Mouse (Mus musculus): ENCODE data around the gene Ifi203. TPM values are rescaled to one million over a fixed set of nuclear protein-coding genes. Genes with fewer than 3 reads are reported as not detected.
"Not testable (repeated sequence)": the region's sequence is repeated elsewhere in the genome, so short reads cannot be mapped to it uniquely, and the experiment has no call there.

The Ifi203 gene
- polyA plus RNA-seq, 1 experiment from 2014 or later, result 2.7 TPM

DNA sequence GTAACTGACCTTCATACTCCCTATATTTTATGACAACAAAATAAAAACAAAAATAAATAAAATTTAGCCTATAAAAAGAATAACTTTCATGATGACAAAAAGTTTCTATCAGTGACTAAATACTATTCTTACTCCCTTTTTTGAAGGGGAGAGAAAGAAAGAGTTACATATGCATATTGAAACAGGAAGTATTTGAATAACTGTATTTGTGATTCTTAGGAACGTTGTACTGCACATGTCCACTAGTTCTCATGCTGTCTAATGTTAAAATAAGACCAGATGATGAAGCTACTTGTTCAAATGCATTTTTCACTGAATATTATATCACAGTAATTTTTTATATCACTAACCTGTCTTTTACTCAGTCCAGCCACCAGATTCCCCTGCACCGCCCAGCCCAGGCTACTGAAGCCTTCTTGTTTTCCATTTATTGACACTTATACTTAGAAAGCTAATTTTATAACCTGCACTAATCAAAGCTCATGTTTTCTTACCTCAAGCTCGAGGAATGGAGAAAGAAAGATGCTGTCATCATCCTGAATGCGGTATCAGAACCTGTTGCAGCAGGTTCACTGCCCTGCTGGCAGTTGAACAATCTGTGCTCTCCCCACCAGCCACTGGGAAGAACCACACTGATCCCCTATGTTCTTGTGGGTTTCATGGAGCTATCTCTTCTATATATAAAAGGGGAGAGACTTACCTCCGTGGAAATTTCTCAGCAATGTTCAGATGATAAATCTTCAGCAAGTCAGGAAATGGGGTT is 63.1 kb downstream of the Ifi203 start:
- H3K4me2 ChIP-seq, result not testable (repeated sequence)

DNA sequence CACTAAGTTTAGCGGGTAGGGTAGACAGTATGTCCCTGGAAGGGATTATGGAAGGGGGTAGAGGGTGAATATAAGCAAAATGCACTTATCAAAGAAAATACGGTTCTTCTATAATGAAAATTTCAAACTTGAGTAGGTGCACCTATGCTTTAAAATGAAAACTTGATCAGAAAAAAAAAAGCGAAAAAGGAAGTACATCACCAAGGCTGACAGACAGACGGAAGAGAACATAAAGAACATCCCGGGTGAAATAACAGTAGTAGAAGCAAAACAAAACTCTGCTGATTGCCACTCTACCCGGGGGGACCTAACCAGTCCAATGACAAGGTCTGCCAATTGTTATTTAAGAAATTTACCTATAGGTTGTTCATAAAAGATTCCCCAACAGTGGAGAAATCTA is 64.2 kb downstream of the Ifi203 start:
- not testable (repeated sequence) for H3K4me1 ChIP-seq; H3K27ac ChIP-seq; H3K9ac ChIP-seq; H3K4me2 ChIP-seq; H3K27me3 ChIP-seq (replicated peaks); H3K36me3 ChIP-seq; H3K9me3 ChIP-seq (replicated peaks); H3K4me3 ChIP-seq; ATAC-seq
- WGBS (ENCODE audit: insufficient replicate concordance), result 67% methylated on average over 6 of the region's 6 CpGs

More for the DNA sequence above, 63.1 kb downstream of the Ifi203 start:
- not testable (repeated sequence) for H3K9ac ChIP-seq; H3K4me1 ChIP-seq; H3K36me3 ChIP-seq; H3K4me3 ChIP-seq; ATAC-seq; H3K27ac ChIP-seq; H3K27me3 ChIP-seq (replicated peaks); H3K9me3 ChIP-seq (replicated peaks)
- WGBS (ENCODE audit: insufficient replicate concordance), result 57% methylated on average over 5 of the region's 5 CpGs

DNA sequence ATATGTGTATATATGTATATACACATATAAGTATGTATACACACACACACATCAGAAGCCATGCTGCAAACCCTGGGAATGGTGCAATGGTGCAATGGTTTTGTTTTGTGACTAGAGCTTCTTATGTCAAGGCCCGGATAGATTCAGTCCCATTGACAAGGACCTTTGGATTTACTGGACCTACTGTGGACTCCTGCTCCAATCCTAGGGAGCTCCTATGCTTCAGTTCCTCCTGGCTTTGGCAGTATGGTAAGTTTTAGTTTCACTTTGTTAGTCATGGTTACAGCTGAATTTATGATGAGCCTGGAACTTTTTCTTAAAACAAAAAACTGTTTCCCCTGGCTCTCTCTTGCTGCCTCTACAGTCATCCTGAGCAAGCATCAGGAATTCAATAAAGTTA is 65.3 kb downstream of the Ifi203 start:
- not testable (repeated sequence) for H3K9me3 ChIP-seq (replicated peaks); H3K27me3 ChIP-seq (replicated peaks); ATAC-seq

More for the DNA sequence above, 65.3 kb downstream of the Ifi203 start:
- not testable (repeated sequence) for H3K4me2 ChIP-seq, H3K27ac ChIP-seq, H3K36me3 ChIP-seq, H3K4me3 ChIP-seq, H3K4me1 ChIP-seq, H3K9ac ChIP-seq
- WGBS (ENCODE audit: insufficient replicate concordance), result 68% methylated on average over 1 of the region's 1 CpGs

Other genes with a start within 250 kb of the Ifi203 start
- 0.60 and 0.68 TPM in 2 replicates for gene Ifi207, start 200.9 kb downstream of the Ifi203 start, polyA plus RNA-seq (2016; fragmentation: Nextera tagmentation; extraction: Ambion mirVana)
- gene Ifi204, start 175.7 kb downstream of the Ifi203 start, polyA plus RNA-seq (2016; fragmentation: Nextera tagmentation; extraction: Ambion mirVana), result 2.0 and 2.4 TPM in 2 replicates
- 0.90 and 0.98 TPM in 2 replicates for gene Ifi211, start 29.6 kb downstream of the Ifi203 start, polyA plus RNA-seq (2016; fragmentation: Nextera tagmentation; extraction: Ambion mirVana)
- 2.4 and 3.2 TPM in 2 replicates for gene Mndal, start 181 bp downstream of the Ifi203 start, polyA plus RNA-seq (2016; fragmentation: Nextera tagmentation; extraction: Ambion mirVana)
- gene Ifi202b, start 40.1 kb upstream of the Ifi203 start, polyA plus RNA-seq (2016; fragmentation: Nextera tagmentation; extraction: Ambion mirVana), result not detected in 2 replicates
- gene Ifi205, start 89.1 kb upstream of the Ifi203 start, polyA plus RNA-seq (2016; fragmentation: Nextera tagmentation; extraction: Ambion mirVana), result 0.17 and 0.32 TPM in 2 replicates
- 0.05 and 0.10 TPM in 2 replicates for gene Olfr433, start 98.0 kb upstream of the Ifi203 start, polyA plus RNA-seq (2016; fragmentation: Nextera tagmentation; extraction: Ambion mirVana)
- gene Olfr432, start 106.5 kb upstream of the Ifi203 start, polyA plus RNA-seq (2016; fragmentation: Nextera tagmentation; extraction: Ambion mirVana), result not detected in 2 replicates
- gene Olfr430, start 123.9 kb upstream of the Ifi203 start, polyA plus RNA-seq (2016; fragmentation: Nextera tagmentation; extraction: Ambion mirVana), result not detected in 2 replicates
- not detected in 2 replicates for gene Olfr429, start 141.7 kb upstream of the Ifi203 start, polyA plus RNA-seq (2016; fragmentation: Nextera tagmentation; extraction: Ambion mirVana)
- gene Olfr427, start 154.2 kb upstream of the Ifi203 start, polyA plus RNA-seq (2016; fragmentation: Nextera tagmentation; extraction: Ambion mirVana), result not detected in 2 replicates
- not detected in 2 replicates for gene Olfr231, start 178.5 kb upstream of the Ifi203 start, polyA plus RNA-seq (2016; fragmentation: Nextera tagmentation; extraction: Ambion mirVana)
- gene Olfr424, start 188.8 kb upstream of the Ifi203 start, polyA plus RNA-seq (2016; fragmentation: Nextera tagmentation; extraction: Ambion mirVana), result not detected in 2 replicates
- gene Olfr420, start 213.0 kb upstream of the Ifi203 start, polyA plus RNA-seq (2016; fragmentation: Nextera tagmentation; extraction: Ambion mirVana), result 0.61 and 0.62 TPM in 2 replicates
- 46.8 and 50.0 TPM in 2 replicates for gene Spta1, start 230.1 kb upstream of the Ifi203 start, polyA plus RNA-seq (2016; fragmentation: Nextera tagmentation; extraction: Ambion mirVana)

Data from liver, embryonic 12.5 days (tissue).